Mouse (Mus musculus): Measurements from ENCODE around the gene C9orf72. TPM values are rescaled to one million over a fixed set of nuclear protein-coding genes. Genes with fewer than 3 reads are reported as not detected.

Gene C9orf72
- polyA plus RNA-seq, 1 experiment from 2014 or later = 12.9 TPM

GRCm38 (mm10) chr4:35165947-35166346, 60.0 kb downstream of the C9orf72 start:
- H3K4me2 ChIP-seq (ENCODE audit: low read depth, low read length) = no peak overlapping the region
- H3K27me3 ChIP-seq (ENCODE audit: control insufficient read depth, insufficient read depth, low read length) = no peaks in the 10 kb centered on the region
- peak; percentile 80 for ATAC-seq (ENCODE audit: insufficient read depth, low FRiP score)
- H3K36me3 ChIP-seq (ENCODE audit: control insufficient read depth, insufficient read depth, low read length) = no peaks in the 10 kb centered on the region
- H3K27ac ChIP-seq (ENCODE audit: low read length) = peak overlapping the region; percentile 39; the same call in 1 of the 2 replicates
- 62% methylated on average over 3 of the region's 3 CpGs for WGBS
- H3K4me3 ChIP-seq (replicated peaks; ENCODE audit: low read length) = no peak overlapping the region
- H3K4me1 ChIP-seq (ENCODE audit: control insufficient read depth, insufficient read depth, low read length) = 0 out of 2 replicates have a peak, but pooled peaks cover 5% of the 10 kb centered on the region
- H3K9me3 ChIP-seq (replicated peaks; ENCODE audit: control insufficient read depth, low read length) = no peaks in the 10 kb centered on the region
- no peak overlapping the region for H3K9ac ChIP-seq (ENCODE audit: low read length)

GRCm38 (mm10) chr4:35165275-35165674, 60.7 kb downstream of the C9orf72 start:
- no peak overlapping the region for H3K4me3 ChIP-seq (replicated peaks; ENCODE audit: low read length)
- no peaks in the 10 kb centered on the region for H3K9me3 ChIP-seq (replicated peaks; ENCODE audit: control insufficient read depth, low read length)
- peak overlapping the region; percentile 39; the same call in 1 of the 2 replicates for H3K27ac ChIP-seq (ENCODE audit: low read length)
- H3K4me2 ChIP-seq (ENCODE audit: low read depth, low read length) = no peak overlapping the region
- no peak overlapping the region for H3K9ac ChIP-seq (ENCODE audit: low read length)
- no peak for ATAC-seq (ENCODE audit: insufficient read depth, low FRiP score)
- H3K27me3 ChIP-seq (ENCODE audit: control insufficient read depth, insufficient read depth, low read length) = no peaks in the 10 kb centered on the region
- no peaks in the 10 kb centered on the region for H3K36me3 ChIP-seq (ENCODE audit: control insufficient read depth, insufficient read depth, low read length)
- H3K4me1 ChIP-seq (ENCODE audit: control insufficient read depth, insufficient read depth, low read length) = 0 out of 2 replicates have a peak, but pooled peaks cover 5% of the 10 kb centered on the region
- WGBS = 74% methylated on average over 2 of the region's 2 CpGs

- ATAC-seq (ENCODE audit: insufficient read depth, low FRiP score) = no peak
- Histone ChIP-seq H3K27ac (ENCODE audit: low read length) (no peak overlapping the region), H3K4me1 (ENCODE audit: control insufficient read depth, insufficient read depth, low read length) (peaks cover 10% of the 10 kb centered on the region; the same call in 1 of the 2 replicates), H3K9me3 (replicated peaks; ENCODE audit: control insufficient read depth, low read length) (no peaks in the 10 kb centered on the region), H3K27me3 (ENCODE audit: control insufficient read depth, insufficient read depth, low read length) (no peaks in the 10 kb centered on the region), H3K4me3 (replicated peaks; ENCODE audit: low read length) (0 out of 2 replicates have a peak overlapping the region, but pooled peaks have one; percentile 79), H3K4me2 (ENCODE audit: low read depth, low read length) (peak overlapping the region; percentile 67), H3K36me3 (ENCODE audit: control insufficient read depth, insufficient read depth, low read length) (no peaks in the 10 kb centered on the region), H3K9ac (ENCODE audit: low read length) (peak overlapping the region; percentile 79; the same call in 1 of the 2 replicates)
- 58% methylated on average over 11 of the region's 11 CpGs for WGBS
These were observed 68.2 kb downstream of the C9orf72 start for GRCm38 (mm10) chr4:35157815-35158214.

GRCm38 (mm10) chr4:35156751-35157611, 69.0 kb downstream of the C9orf72 start, which contains the start of gene Mob3b:
Mob3b (minus strand) TSS chr4:35157484.
- Histone ChIP-seq H3K9ac (ENCODE audit: low read length) (peak within 1 kb of the TSS; percentile 79), H3K36me3 (ENCODE audit: control insufficient read depth, insufficient read depth, low read length) (no peaks in the 10 kb centered on the region), H3K4me2 (ENCODE audit: low read depth, low read length) (peak within 1 kb of the TSS; percentile 67), H3K4me1 (ENCODE audit: control insufficient read depth, insufficient read depth, low read length) (peaks cover 10% of the 10 kb centered on the region; the same call in 1 of the 2 replicates), H3K27me3 (ENCODE audit: control insufficient read depth, insufficient read depth, low read length) (no peaks in the 10 kb centered on the region), H3K27ac (ENCODE audit: low read length) (peak within 1 kb of the TSS; percentile 88), H3K4me3 (replicated peaks; ENCODE audit: low read length) (peak within 1 kb of the TSS; percentile 79), H3K9me3 (replicated peaks; ENCODE audit: control insufficient read depth, low read length) (no peaks in the 10 kb centered on the region)
- ATAC-seq (ENCODE audit: insufficient read depth, low FRiP score) = peak; percentile 73
- under 1% methylated on average over 50 of the region's 50 CpGs for WGBS

GRCm38 (mm10) chr4:35156149-35156611, 69.8 kb downstream of the C9orf72 start:
- H3K27ac ChIP-seq (ENCODE audit: low read length) = peak overlapping the region; percentile 88
- peak overlapping the region; percentile 67 for H3K4me2 ChIP-seq (ENCODE audit: low read depth, low read length)
- H3K9me3 ChIP-seq (replicated peaks; ENCODE audit: control insufficient read depth, low read length) = no peaks in the 10 kb centered on the region
- H3K27me3 ChIP-seq (ENCODE audit: control insufficient read depth, insufficient read depth, low read length) = no peaks in the 10 kb centered on the region
- peak overlapping the region; percentile 79 for H3K4me3 ChIP-seq (replicated peaks; ENCODE audit: low read length)
- ATAC-seq (ENCODE audit: insufficient read depth, low FRiP score) = peak; percentile 70; the same call in 1 of the 2 replicates
- H3K36me3 ChIP-seq (ENCODE audit: control insufficient read depth, insufficient read depth, low read length) = no peaks in the 10 kb centered on the region
- H3K4me1 ChIP-seq (ENCODE audit: control insufficient read depth, insufficient read depth, low read length) = peaks cover 10% of the 10 kb centered on the region; the same call in 1 of the 2 replicates
- WGBS = 2% methylated on average over 26 of the region's 26 CpGs
- peak overlapping the region; percentile 79 for H3K9ac ChIP-seq (ENCODE audit: low read length)

- peak overlapping the region; percentile 79 for H3K4me3 ChIP-seq (replicated peaks; ENCODE audit: low read length)
- H3K4me2 ChIP-seq (ENCODE audit: low read depth, low read length) = peak overlapping the region; percentile 67
- ATAC-seq (ENCODE audit: insufficient read depth, low FRiP score) = peak; percentile 78
- H3K27me3 ChIP-seq (ENCODE audit: control insufficient read depth, insufficient read depth, low read length) = no peaks in the 10 kb centered on the region
- no peaks in the 10 kb centered on the region for H3K36me3 ChIP-seq (ENCODE audit: control insufficient read depth, insufficient read depth, low read length)
- peaks cover 10% of the 10 kb centered on the region; the same call in 1 of the 2 replicates for H3K4me1 ChIP-seq (ENCODE audit: control insufficient read depth, insufficient read depth, low read length)
- H3K9me3 ChIP-seq (replicated peaks; ENCODE audit: control insufficient read depth, low read length) = no peaks in the 10 kb centered on the region
- WGBS = 18% methylated on average over 20 of the region's 20 CpGs
- H3K9ac ChIP-seq (ENCODE audit: low read length) = peak overlapping the region; percentile 79
- peak overlapping the region; percentile 88 for H3K27ac ChIP-seq (ENCODE audit: low read length)
These were observed 70.6 kb downstream of the C9orf72 start for GRCm38 (mm10) chr4:35155132-35155922.

GRCm38 (mm10) chr4:35154051-35154450, 71.9 kb downstream of the C9orf72 start:
- WGBS = 34% methylated on average over 3 of the region's 3 CpGs

GRCm38 (mm10) chr4:35151756-35152155, 74.2 kb downstream of the C9orf72 start, which contains the start of gene Ifnk:
Ifnk (plus strand) TSS chr4:35152056.
- Histone ChIP-seq H3K9me3 (replicated peaks; ENCODE audit: control insufficient read depth, low read length) (no peaks in the 10 kb centered on the region), H3K36me3 (ENCODE audit: control insufficient read depth, insufficient read depth, low read length) (no peaks in the 10 kb centered on the region), H3K27ac (ENCODE audit: low read length) (no peak within 1 kb of the TSS), H3K27me3 (ENCODE audit: control insufficient read depth, insufficient read depth, low read length) (no peaks in the 10 kb centered on the region), H3K9ac (ENCODE audit: low read length) (no peak within 1 kb of the TSS), H3K4me3 (replicated peaks; ENCODE audit: low read length) (no peak within 1 kb of the TSS), H3K4me1 (ENCODE audit: control insufficient read depth, insufficient read depth, low read length) (peaks cover 6% of the 10 kb centered on the region; the same call in 1 of the 2 replicates), H3K4me2 (ENCODE audit: low read depth, low read length) (no peak within 1 kb of the TSS)
- WGBS = 84% methylated on average over 4 of the region's 4 CpGs
- ATAC-seq (ENCODE audit: insufficient read depth, low FRiP score) = no peak

More at GRCm38 (mm10) chr4:35154051-35154450, 71.9 kb downstream of the C9orf72 start:
- H3K27ac ChIP-seq (ENCODE audit: low read length) = no peak overlapping the region
- no peak overlapping the region for H3K4me3 ChIP-seq (replicated peaks; ENCODE audit: low read length)
- H3K36me3 ChIP-seq (ENCODE audit: control insufficient read depth, insufficient read depth, low read length) = no peaks in the 10 kb centered on the region
- ATAC-seq (ENCODE audit: insufficient read depth, low FRiP score) = no peak
- peaks cover 10% of the 10 kb centered on the region; the same call in 1 of the 2 replicates for H3K4me1 ChIP-seq (ENCODE audit: control insufficient read depth, insufficient read depth, low read length)
- H3K27me3 ChIP-seq (ENCODE audit: control insufficient read depth, insufficient read depth, low read length) = no peaks in the 10 kb centered on the region
- no peak overlapping the region for H3K4me2 ChIP-seq (ENCODE audit: low read depth, low read length)
- H3K9me3 ChIP-seq (replicated peaks; ENCODE audit: control insufficient read depth, low read length) = no peaks in the 10 kb centered on the region
- H3K9ac ChIP-seq (ENCODE audit: low read length) = peak overlapping the region; percentile 28; the same call in 1 of the 2 replicates

Data from stomach, embryonic 16.5 days (tissue).